Mouse (Mus musculus): ENCODE results near the gene Fbxo39.

Fbxo39 gene

GRCm38 (mm10) chr11:72314151-72314895, at the start of gene Fbxo39:
Gene Fbxo39 (plus strand): TSS chr11:72314444.
- DNase-seq, result no peak

GRCm38 (mm10) chr11:72265483-72265882, 48.8 kb upstream of the Fbxo39 start:
- DNase-seq, result peak; percentile 3 to 6

- peak; percentile 21 to 24 for DNase-seq
Measured at GRCm38 (mm10) chr11:72266207-72266959, 47.9 kb upstream of the Fbxo39 start.

GRCm38 (mm10) chr11:72266960-72267560, 47.2 kb upstream of the Fbxo39 start, which contains the start of gene Slc13a5:
Gene Slc13a5 (minus strand): TSS chr11:72267222.
- no peak for DNase-seq

GRCm38 (mm10) chr11:72271761-72272160, 42.5 kb upstream of the Fbxo39 start:
- no peak for DNase-seq

- DNase-seq, result no peak
Measured at GRCm38 (mm10) chr11:72273341-72273740, 40.9 kb upstream of the Fbxo39 start.

GRCm38 (mm10) chr11:72281143-72281851, 32.9 kb upstream of the Fbxo39 start:
- DNase-seq, result no peak

GRCm38 (mm10) chr11:72281852-72282400, 32.3 kb upstream of the Fbxo39 start:
- DNase-seq, result no peak

- DNase-seq, result no peak
Measured at GRCm38 (mm10) chr11:72283486-72284224, 30.6 kb upstream of the Fbxo39 start.

- DNase-seq, result no peak
Measured at GRCm38 (mm10) chr11:72284532-72285182, 29.6 kb upstream of the Fbxo39 start.

GRCm38 (mm10) chr11:72285971-72286480, 28.2 kb upstream of the Fbxo39 start:
- DNase-seq, result no peak

GRCm38 (mm10) chr11:72286651-72287050, 27.6 kb upstream of the Fbxo39 start:
- no peak for DNase-seq

GRCm38 (mm10) chr11:72287126-72287525, 27.1 kb upstream of the Fbxo39 start:
- no peak for DNase-seq

GRCm38 (mm10) chr11:72287543-72287942, 26.7 kb upstream of the Fbxo39 start:
- DNase-seq, result no peak

- DNase-seq, result no peak
Measured at GRCm38 (mm10) chr11:72293116-72293515, 21.1 kb upstream of the Fbxo39 start.

GRCm38 (mm10) chr11:72301334-72301733, 12.9 kb upstream of the Fbxo39 start, which contains the start of gene Xaf1:
Gene Xaf1 (plus strand): TSS chr11:72301629.
- no peak for DNase-seq

GRCm38 (mm10) chr11:72302230-72302629, 12.0 kb upstream of the Fbxo39 start:
- peak; percentile 68 to 76 for DNase-seq

- DNase-seq, result no peak
Measured at GRCm38 (mm10) chr11:72307461-72307860, 6.8 kb upstream of the Fbxo39 start.

GRCm38 (mm10) chr11:72308982-72309381, 5.3 kb upstream of the Fbxo39 start:
- DNase-seq, result no peak

- no peak for DNase-seq
Measured at GRCm38 (mm10) chr11:72310491-72310890, 3.8 kb upstream of the Fbxo39 start.

Data from cerebellum, adult 18-20 months (tissue).